Mouse (Mus musculus) stomach, postnatal 0 days (tissue): ENCODE data around the gene Rnf212b.
A peak's percentile ranks its signal among the peaks of the same experiment; 100 is the strongest.

Experiments
- CTCF ChIP-seq: IDR thresholded peaks from 2 replicates; pipeline ENCODE4 v1.5.1; 2016; ENCODE audit warnings: antibody characterized with exemption, low read depth, mild to moderate bottlenecking, moderate library complexity
- EP300 ChIP-seq: optimal IDR thresholded peaks from 2 replicates; pipeline ENCODE3; 2016; ENCODE audit warnings: antibody characterized with exemption

- no peak for TF ChIP-seq EP300
- TF ChIP-seq CTCF: peak; percentile 82
Measured at GRCm38 (mm10) chr14:54860511-54860910, 46.6 kb downstream of the Rnf212b start.
